Mouse (Mus musculus) B cell, adult (primary cell): ENCODE data around the gene Shroom1. TPM values are rescaled to one million over a fixed set of nuclear protein-coding genes. Genes with fewer than 3 reads are reported as not detected.

Experiments used
- total RNA-seq: library from RNA; stranded (reverse); gene quantifications from 4 replicates; pipeline ENCODE4 v1.2.4, GENCODE M21; 2023; ENCODE audit not compliant: inconsistent age

Gene Shroom1
- total RNA-seq, result not detected in 4 replicates

DNA sequence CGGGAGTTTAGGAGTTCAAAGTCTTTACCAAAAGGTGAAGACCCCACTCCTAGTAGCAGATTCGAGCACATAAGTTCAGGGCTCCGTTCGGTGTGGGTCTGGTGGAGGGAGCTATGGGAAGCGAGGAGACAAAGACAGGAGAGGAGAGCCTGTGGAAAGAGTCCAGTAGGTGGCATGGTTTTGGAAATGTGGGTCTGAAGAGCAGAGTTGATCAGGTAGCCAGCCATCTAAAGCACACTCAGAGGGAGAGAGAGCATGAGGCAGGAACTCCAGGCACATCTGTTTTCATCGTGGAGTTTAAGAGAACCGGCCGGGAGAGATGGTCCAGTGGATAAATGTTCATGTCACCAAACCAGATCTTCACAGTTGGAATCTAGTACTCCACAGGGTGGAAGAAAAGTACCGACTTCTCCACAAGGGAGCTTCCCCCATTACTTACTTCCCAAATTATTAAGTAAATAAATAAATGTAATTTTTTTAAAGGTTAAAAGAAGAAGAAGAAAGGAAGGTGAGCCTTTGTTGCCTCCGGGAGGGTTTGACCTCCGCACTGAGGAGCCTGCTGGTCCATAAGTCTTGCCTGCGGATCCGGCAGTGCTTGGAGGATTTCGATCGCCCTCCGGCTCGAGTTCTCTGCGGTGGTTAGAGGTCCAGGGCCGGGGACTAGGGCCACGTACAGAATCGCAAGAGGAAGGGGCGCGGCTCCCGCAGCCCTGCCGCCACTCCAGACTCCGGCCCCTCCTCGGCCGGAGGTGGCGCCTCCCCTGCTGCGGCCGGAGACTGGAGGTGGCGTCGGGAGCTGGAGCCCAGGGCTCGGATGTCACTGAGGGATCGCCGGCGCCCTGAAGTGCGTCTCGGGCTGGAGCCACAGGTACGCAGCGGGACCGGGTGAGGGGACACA lies at the start of gene Shroom1, which contains the start of gene Gm10447:
TSS of gene Shroom1 (plus strand) at position 732 of the 898 bp plus-strand sequence.
TSS of gene Gm10447 (minus strand) at position 637 of the 898 bp plus-strand sequence.

DNA sequence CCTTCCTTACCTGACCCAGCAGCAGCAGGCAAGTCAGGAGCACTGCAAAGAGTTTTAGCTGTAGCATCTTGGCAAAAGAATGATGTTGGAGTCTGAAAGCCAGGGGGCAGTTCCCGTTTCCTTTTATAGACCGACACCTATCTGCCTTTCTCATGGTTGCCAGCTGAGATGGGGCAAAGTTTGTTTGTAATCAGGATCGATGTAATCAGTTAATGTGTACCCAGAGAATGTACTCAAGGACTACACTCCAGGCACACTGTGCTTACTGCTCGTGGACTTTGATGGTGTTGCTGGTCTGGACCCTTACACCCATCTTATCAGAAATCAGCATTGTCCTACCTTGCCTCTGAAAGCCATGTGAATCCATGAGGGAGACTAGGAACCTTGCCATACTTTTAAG lies 34.0 kb upstream of the Shroom1 start, which contains the start of gene Leap2:
TSS of gene Leap2 (minus strand) at position 135 of the 400 bp plus-strand sequence.

DNA sequence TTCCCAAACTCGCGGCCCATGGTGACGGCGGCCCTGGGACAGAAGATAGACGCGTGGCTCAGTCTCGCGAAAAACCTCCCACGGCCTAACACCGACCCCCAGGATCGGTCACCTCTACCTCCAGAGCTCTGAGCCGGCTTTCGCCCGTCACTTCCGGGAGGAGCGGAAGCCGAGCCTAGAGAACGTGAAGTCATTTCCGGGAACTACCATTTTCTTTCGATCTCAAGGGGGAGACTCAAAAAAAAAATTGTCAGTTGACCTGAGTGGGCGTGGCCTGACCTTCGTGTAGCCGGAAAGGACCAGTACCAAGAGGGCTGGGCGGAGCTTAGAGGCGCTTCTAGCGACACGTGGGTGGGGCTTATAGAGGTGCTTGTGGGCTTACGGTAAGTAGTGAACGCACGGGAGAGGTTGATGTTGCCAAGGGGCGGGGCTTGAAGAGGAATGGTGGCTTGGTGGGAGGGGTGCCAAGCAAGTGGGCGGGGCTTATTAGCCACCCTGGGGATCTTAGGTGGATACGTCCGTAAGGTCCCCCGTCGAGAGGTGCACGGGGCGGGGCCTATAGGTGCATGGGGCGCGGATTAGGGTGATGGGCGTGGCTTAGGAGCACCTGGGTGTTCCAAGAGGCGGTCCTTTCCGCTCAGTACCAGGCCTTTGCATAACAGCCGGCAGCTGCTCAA lies 26.2 kb upstream of the Shroom1 start, which contains the start of the genes Uqcrq and Gdf9:
TSS of gene Uqcrq (minus strand) at position 162 of the 677 bp plus-strand sequence.
TSS of gene Gdf9 (plus strand) at position 354 of the 677 bp plus-strand sequence.

DNA sequence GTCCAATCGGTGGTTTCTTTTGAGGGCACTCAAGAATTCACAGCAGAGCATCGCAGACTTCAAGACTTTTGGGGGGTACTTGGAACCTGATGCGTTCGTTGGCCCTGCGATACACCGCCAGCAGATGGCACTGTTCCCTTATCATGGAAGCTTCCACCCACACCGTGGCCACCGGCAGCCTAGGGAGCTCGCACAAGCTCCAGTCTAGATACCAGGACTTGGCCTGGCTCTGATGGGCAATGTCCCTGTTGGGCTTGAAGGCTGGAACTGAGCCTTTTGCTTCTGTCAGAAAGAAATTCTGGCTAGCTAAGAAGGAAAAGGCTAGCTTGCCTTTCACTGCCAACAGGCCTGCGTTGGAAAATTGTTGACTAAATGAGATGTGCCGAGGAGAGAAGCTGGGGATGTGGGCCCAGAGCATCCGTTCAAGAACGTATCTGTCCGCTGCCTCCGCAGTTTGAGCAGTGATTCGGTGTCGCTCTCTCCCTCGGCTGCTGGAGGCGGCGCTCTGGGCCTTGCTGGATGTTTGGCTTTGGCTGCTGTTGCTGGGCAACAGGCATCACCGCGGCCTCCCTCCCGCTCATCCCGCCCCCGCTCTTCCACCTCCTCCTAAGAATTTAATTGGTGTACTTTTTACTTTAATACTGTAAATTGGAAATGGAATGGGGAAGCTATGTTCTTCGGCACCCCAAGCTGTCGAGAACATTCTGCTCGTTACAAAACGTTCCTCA lies 13.1 kb downstream of the Shroom1 start, which contains the start of gene Gm9837:
TSS of gene Gm9837 (minus strand) at position 512 of the 728 bp plus-strand sequence.

DNA sequence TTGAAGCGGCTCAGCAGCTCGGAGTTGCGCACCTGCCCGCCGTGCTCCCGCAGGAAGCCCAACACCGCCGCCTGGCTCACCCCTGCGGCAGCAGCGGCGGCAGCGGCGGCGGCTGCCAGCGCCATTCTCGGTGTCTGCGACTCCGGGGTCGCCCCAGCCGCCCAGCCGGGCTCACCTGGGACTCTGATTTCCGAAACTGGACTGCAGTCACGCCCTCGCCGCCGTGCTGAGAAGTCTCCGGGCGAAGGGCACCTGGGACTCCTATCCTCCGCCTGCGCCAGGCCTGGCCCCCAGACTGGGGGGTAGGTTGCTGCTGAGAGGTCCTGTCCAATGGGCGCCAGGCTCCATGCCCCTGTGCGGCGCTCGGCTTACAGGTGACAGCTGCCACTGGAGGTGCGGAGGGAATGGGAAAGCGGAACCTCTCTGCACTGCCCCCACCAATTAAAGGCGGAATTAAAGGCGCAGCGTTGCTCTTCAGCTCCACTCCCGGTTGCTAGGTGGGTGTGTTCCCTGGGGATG lies 22.8 kb downstream of the Shroom1 start, which contains the start of the genes Gm9945 and Sowaha:
TSS of gene Gm9945 (plus strand) at position 384 of the 519 bp plus-strand sequence.
TSS of gene Sowaha (minus strand) at position 492 of the 519 bp plus-strand sequence.

Other genes with a start within 250 kb of the Shroom1 start
- 107 to 132 TPM (median 116 TPM) in 4 replicates for gene Hspa4, start 156.7 kb upstream of the Shroom1 start, total RNA-seq
- 15.6 to 20.7 TPM (median 16.7 TPM) in 4 replicates for gene Zcchc10, start 132.5 kb upstream of the Shroom1 start, total RNA-seq
- gene Aff4, start 106.4 kb upstream of the Shroom1 start, total RNA-seq, result 278 to 365 TPM (median 344 TPM) in 4 replicates
- gene Leap2, start 34.0 kb upstream of the Shroom1 start, total RNA-seq, result not detected in 4 replicates
- 138 to 153 TPM (median 150 TPM) in 4 replicates for gene Uqcrq, start 26.4 kb upstream of the Shroom1 start, total RNA-seq
- gene Gdf9, start 26.2 kb upstream of the Shroom1 start, total RNA-seq, result 0.39 to 0.94 TPM (median 0.77 TPM) in 4 replicates
- not detected in 4 replicates for gene Gm10447, start 95 bp upstream of the Shroom1 start, total RNA-seq
- not detected in 4 replicates for gene Gm9837, start 13.3 kb downstream of the Shroom1 start, total RNA-seq
- not detected in 4 replicates for gene Gm9945, start 23.0 kb downstream of the Shroom1 start, total RNA-seq
- gene Sowaha, start 23.1 kb downstream of the Shroom1 start, total RNA-seq, result not detected in 4 replicates
- gene Sept8, start 62.1 kb downstream of the Shroom1 start, total RNA-seq, result 0.22 to 0.54 TPM in 2 of 4 replicates, not detected in the others
- 3.0 to 8.7 TPM (median 6.1 TPM) in 4 replicates for gene Kif3a, start 110.2 kb downstream of the Shroom1 start, total RNA-seq
- not detected in 4 replicates for gene Il4, start 161.5 kb downstream of the Shroom1 start, total RNA-seq
- not detected in 4 replicates for gene Il13, start 177.5 kb downstream of the Shroom1 start, total RNA-seq